Mouse (Mus musculus): ENCODE measurements at regions not wholly inside any gene's neighbourhood (a gene's known extent, or its start where the extent isn't known, plus 50 kb on each side); places are given as distances from the start of the nearest gene placed in this dataset.

GRCm38 (mm10) chr9:34143131-34143795 is 342.4 kb upstream of the Kirrel3 start:
- in situ Hi-C loops (cut with MboI, MseI): no loop called here

GRCm38 (mm10) chr9:34155240-34156019 is 330.3 kb upstream of the Kirrel3 start:
- in situ Hi-C loops (cut with MboI, MseI): no loop called here

GRCm38 (mm10) chr9:34156581-34156980 is 329.1 kb upstream of the Kirrel3 start:
- in situ Hi-C loops (cut with MboI, MseI): no loop called here

- in situ Hi-C loops (cut with MboI, MseI): no loop called here
Observed at GRCm38 (mm10) chr9:34161119-34161518, 324.6 kb upstream of the Kirrel3 start.

GRCm38 (mm10) chr9:34186314-34186713 is 299.4 kb upstream of the Kirrel3 start:
- in situ Hi-C loops (cut with MboI, MseI): no loop called here

- in situ Hi-C loops (cut with MboI, MseI): no loop called here
Observed at GRCm38 (mm10) chr9:34192542-34192941, 293.2 kb upstream of the Kirrel3 start.

- in situ Hi-C loops (cut with MboI, MseI): loop anchor here (10.0 kb wide), 1 partner anchor 1122 kb away; no protein-coding TSS in a partner anchor
Observed at GRCm38 (mm10) chr9:34202122-34202941, 283.4 kb upstream of the Kirrel3 start.

- in situ Hi-C loops (cut with MboI, MseI): loop anchor here (10.0 kb wide), 1 partner anchor 1122 kb away; no protein-coding TSS in a partner anchor
Observed at GRCm38 (mm10) chr9:34202942-34203551, 282.6 kb upstream of the Kirrel3 start.

- in situ Hi-C loops (cut with MboI, MseI): loop anchor here (10.0 kb wide), 1 partner anchor 1121 kb away; no protein-coding TSS in a partner anchor
Observed at GRCm38 (mm10) chr9:34203624-34204365, 281.9 kb upstream of the Kirrel3 start.

GRCm38 (mm10) chr9:34204479-34204878 is 281.2 kb upstream of the Kirrel3 start:
- in situ Hi-C loops (cut with MboI, MseI): loop anchor here (10.0 kb wide), 1 partner anchor 1120 kb away; no protein-coding TSS in a partner anchor

- in situ Hi-C loops (cut with MboI, MseI): no loop called here
Observed at GRCm38 (mm10) chr9:34231561-34231960, 254.1 kb upstream of the Kirrel3 start.

GRCm38 (mm10) chr9:34234734-34235133 is 251.0 kb upstream of the Kirrel3 start:
- in situ Hi-C loops (cut with MboI, MseI): no loop called here

GRCm38 (mm10) chr9:34239531-34239930 is 246.2 kb upstream of the Kirrel3 start:
- in situ Hi-C loops (cut with MboI, MseI): no loop called here

- in situ Hi-C loops (cut with MboI, MseI): no loop called here
Observed at GRCm38 (mm10) chr9:34243674-34244073, 242.0 kb upstream of the Kirrel3 start.

- in situ Hi-C loops (cut with MboI, MseI): no loop called here
Observed at GRCm38 (mm10) chr9:34244576-34244975, 241.1 kb upstream of the Kirrel3 start.

GRCm38 (mm10) chr9:34252796-34253195 is 232.9 kb upstream of the Kirrel3 start:
- in situ Hi-C loops (cut with MboI, MseI): no loop called here

- in situ Hi-C loops (cut with MboI, MseI): no loop called here
Observed at GRCm38 (mm10) chr9:34258492-34258891, 227.2 kb upstream of the Kirrel3 start.

GRCm38 (mm10) chr9:34278068-34278467 is 207.6 kb upstream of the Kirrel3 start:
- in situ Hi-C loops (cut with MboI, MseI): no loop called here

- in situ Hi-C loops (cut with MboI, MseI): no loop called here
Observed at GRCm38 (mm10) chr9:34279386-34279785, 206.3 kb upstream of the Kirrel3 start.

GRCm38 (mm10) chr9:34279906-34280305 is 205.8 kb upstream of the Kirrel3 start:
- in situ Hi-C loops (cut with MboI, MseI): no loop called here

Measured in T-helper 2 cell (primary cell).